Mouse (Mus musculus): ENCODE results near the gene Gm3854.

Gm3854 gene

GRCm38 (mm10) chr7:6372993-6373392 lies 29.4 kb downstream of the Gm3854 start:
- TF ChIP-seq GATA4 (IDR thresholded peaks at IDR 0.05; ENCODE audit: insufficient replicate concordance, low read length): no peak

- no peak for TF ChIP-seq GATA4 (IDR thresholded peaks at IDR 0.05; ENCODE audit: insufficient replicate concordance, low read length)
These were observed 34.9 kb downstream of the Gm3854 start for GRCm38 (mm10) chr7:6378441-6378840.

- TF ChIP-seq GATA4 (IDR thresholded peaks at IDR 0.05; ENCODE audit: insufficient replicate concordance, low read length): no peak
These were observed 37.9 kb downstream of the Gm3854 start for GRCm38 (mm10) chr7:6381431-6381830.

GRCm38 (mm10) chr7:6383044-6383455 lies 39.5 kb downstream of the Gm3854 start, which contains the start of gene Zfp28:
Gene Zfp28, plus strand, starts transcription at chr7:6383295.
- no peak for TF ChIP-seq GATA4 (IDR thresholded peaks at IDR 0.05; ENCODE audit: insufficient replicate concordance, low read length)

- no peak for TF ChIP-seq GATA4 (IDR thresholded peaks at IDR 0.05; ENCODE audit: insufficient replicate concordance, low read length)
These were observed 40.5 kb downstream of the Gm3854 start for GRCm38 (mm10) chr7:6384011-6384410.

- no peak for TF ChIP-seq GATA4 (IDR thresholded peaks at IDR 0.05; ENCODE audit: insufficient replicate concordance, low read length)
These were observed 43.4 kb downstream of the Gm3854 start for GRCm38 (mm10) chr7:6386995-6387394.

GRCm38 (mm10) chr7:6388971-6389370 lies 45.4 kb downstream of the Gm3854 start:
- no peak for TF ChIP-seq GATA4 (IDR thresholded peaks at IDR 0.05; ENCODE audit: insufficient replicate concordance, low read length)

- no peak for TF ChIP-seq GATA4 (IDR thresholded peaks at IDR 0.05; ENCODE audit: insufficient replicate concordance, low read length)
These were observed 45.9 kb downstream of the Gm3854 start for GRCm38 (mm10) chr7:6389449-6389848.

- no peak for TF ChIP-seq GATA4 (IDR thresholded peaks at IDR 0.05; ENCODE audit: insufficient replicate concordance, low read length)
These were observed 54.7 kb downstream of the Gm3854 start, which contains the start of gene Smim17 for GRCm38 (mm10) chr7:6397996-6398975. Gene Smim17, plus strand, starts transcription at chr7:6398715.

All from liver, adult (tissue).